Mouse (Mus musculus) heart, embryonic 14.5 days (tissue): Measurements from ENCODE around the gene Tnfaip8l1. TPM values are rescaled to one million over a fixed set of nuclear protein-coding genes. Genes with fewer than 3 reads are reported as not detected.

Experiments
- ATAC-seq: fragments of 200-750 bp; cut with Nextera tagmentation; 2 replicates; pipeline ENCODE4 v1.8.0; 2017; ENCODE audit warnings: low read depth, moderate TSS enrichment; ENCODE audit not compliant: insufficient number of reproducible peaks, insufficient read depth, low FRiP score
- H3K27ac ChIP-seq, 2 experiments: fragments of 200-500 bp in 1 of 2; fragments of 300-500 bp in 1 of 2; sonication (generic) in 1 of 2; replicated peaks in 1 of 2; 2 replicates each; pipeline ENCODE4 v1.5.1; 2012 to 2014; ENCODE audit warnings: low read depth in 2 of 2, low read length in 2 of 2, control low read depth in 1 of 2, mild to moderate bottlenecking in 1 of 2, mixed read lengths in 1 of 2; ENCODE audit not compliant: control insufficient read depth in 1 of 2, insufficient read depth in 1 of 2
- H3K27me3 ChIP-seq: fragments of 300-500 bp; sonication (generic); 2 replicates; pipeline ENCODE4 v1.6.1; 2014; ENCODE audit warnings: mild to moderate bottlenecking, low read length, control low read depth; ENCODE audit not compliant: control insufficient read depth, insufficient read depth
- H3K36me3 ChIP-seq: fragments of 300-500 bp; sonication (generic); 2 replicates; pipeline ENCODE4 v1.6.1; 2014; ENCODE audit warnings: mild to moderate bottlenecking, control low read depth, low read length, mixed read lengths; ENCODE audit not compliant: control insufficient read depth, insufficient read depth
- H3K4me1 ChIP-seq, 2 experiments: fragments of 200-500 bp in 1 of 2; fragments of 300-500 bp in 1 of 2; sonication (generic) in 1 of 2; 2 replicates each; pipeline ENCODE4 v1.6.1; 2012 to 2014; ENCODE audit warnings: low read length in 2 of 2, control low read depth in 1 of 2, mixed read lengths in 1 of 2; ENCODE audit not compliant: control insufficient read depth in 2 of 2, insufficient read depth in 2 of 2
- H3K4me2 ChIP-seq: fragments of 300-500 bp; sonication (generic); 2 replicates; pipeline ENCODE4 v1.6.1; 2014; ENCODE audit warnings: mild to moderate bottlenecking, low read length
- H3K4me3 ChIP-seq, 2 experiments: fragments of 200-500 bp in 1 of 2; fragments of 300-500 bp in 1 of 2; sonication (generic) in 1 of 2; 2 replicates each; pipeline ENCODE4 v1.5.1; 2012 to 2014; ENCODE audit warnings: low read length in 2 of 2, mild to moderate bottlenecking in 2 of 2, control low read depth in 1 of 2, low read depth in 1 of 2, moderate library complexity in 1 of 2; ENCODE audit not compliant: control insufficient read depth in 1 of 2, insufficient read depth in 1 of 2
- H3K9ac ChIP-seq: fragments of 300-500 bp; sonication (generic); 2 replicates; pipeline ENCODE4 v1.6.1; 2014; ENCODE audit warnings: mild to moderate bottlenecking, low read length
- H3K9me3 ChIP-seq: fragments of 300-500 bp; sonication (generic); 2 replicates; pipeline ENCODE4 v1.6.1; 2016; ENCODE audit warnings: low read length, control low read depth; ENCODE audit not compliant: control insufficient read depth
- WGBS: fragments of 180-500 bp; shearing (Covaris S2); extraction: QIAGEN DNeasy Blood & Tissue Kit; methylation state at CpG from one replicate; pipeline ENCODE4 v1.1.7; 2014; 5-methylcytosine and 5-hydroxymethylcytosine counted together
- polyA plus RNA-seq: library from polyadenylated mRNA; unstranded; fragments of >200 nt; fragmentation: Nextera tagmentation; extraction: Ambion mirVana; gene quantifications from 2 replicates; pipeline ENCODE4 v1.2.1, GENCODE M21; 2014

The Tnfaip8l1 gene
- polyA plus RNA-seq, result 8.9 and 9.4 TPM in 2 replicates

DNA sequence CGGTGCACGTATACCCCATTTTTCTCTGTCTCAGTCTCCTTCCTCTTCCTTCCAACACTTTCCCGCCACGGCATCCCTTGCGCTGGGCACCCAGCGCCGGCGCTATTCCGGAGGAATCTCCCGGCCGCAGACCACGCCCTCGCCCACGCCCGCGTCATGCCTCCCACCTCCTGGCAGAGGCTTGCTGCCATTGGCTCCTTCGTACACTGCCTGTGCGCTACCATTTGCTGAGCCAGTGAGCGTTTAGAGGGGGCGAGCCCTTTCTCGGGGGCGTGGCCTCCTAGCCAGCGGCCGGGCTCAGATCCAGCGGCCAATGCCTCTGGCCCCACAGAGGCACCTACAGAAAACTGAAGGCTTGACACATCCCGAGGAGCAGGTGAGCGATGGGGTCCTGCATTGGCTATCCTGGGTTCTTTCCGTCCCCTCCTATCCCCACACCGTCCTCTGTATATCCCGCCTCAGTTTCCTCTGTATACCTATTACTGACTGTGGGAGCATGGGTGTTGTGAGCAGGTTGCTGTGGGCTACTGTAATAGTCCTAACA, at the start of gene Tnfaip8l1:
TSS of gene Tnfaip8l1 (plus strand) at position 247 of the 544 bp plus-strand sequence.
- Histone ChIP-seq H3K4me1 (peaks cover 11 to 13% of the 10 kb centered on the region in 2 experiments), H3K4me2 (peak within 1 kb of the TSS; percentile 85), H3K4me3 (peak within 1 kb of the TSS; percentile 44), H3K27me3 (peaks cover 18% of the 10 kb centered on the region), H3K9me3 (no peaks in the 10 kb centered on the region), H3K36me3 (no peaks in the 10 kb centered on the region), H3K27ac (peak within 1 kb of the TSS in 1 of 2 experiments; percentile 7; a peak in 1 of 4 replicates), H3K9ac (peak within 1 kb of the TSS; percentile 66)
- peak; percentile 95 for ATAC-seq
- 2% methylated on average over 30 of the region's 30 CpGs for WGBS

DNA sequence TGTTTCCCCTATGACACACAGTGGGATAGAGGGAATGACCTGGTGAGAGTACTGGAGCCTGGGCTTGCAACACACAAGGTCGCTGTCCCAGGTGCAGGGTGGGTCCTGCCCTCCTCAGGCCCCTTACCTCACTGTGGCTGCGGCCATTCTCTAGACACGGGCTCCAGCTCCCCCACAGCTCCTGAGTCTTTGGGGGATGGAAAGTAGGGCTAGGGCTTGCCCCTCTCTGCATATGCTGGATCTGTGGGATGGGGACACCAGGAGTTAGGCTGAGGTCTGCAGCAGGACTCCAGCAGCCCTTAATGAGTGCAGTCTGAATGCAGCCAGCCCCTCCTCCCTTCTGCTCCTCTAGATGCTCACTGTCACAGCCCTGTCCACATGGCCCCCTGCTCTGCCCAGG, 49.5 kb upstream of the Tnfaip8l1 start:
- WGBS, result 60% methylated on average over 3 of the region's 3 CpGs
- no peak overlapping the region for H3K9ac ChIP-seq
- H3K4me1 ChIP-seq, result peaks cover 6 to 19% of the 10 kb centered on the region in 2 experiments
- no peaks in the 10 kb centered on the region for H3K36me3 ChIP-seq
- no peak overlapping the region for H3K4me3 ChIP-seq
- no peak for ATAC-seq
- H3K9me3 ChIP-seq, result no peaks in the 10 kb centered on the region
- peaks cover 16% of the 10 kb centered on the region for H3K27me3 ChIP-seq
- H3K27ac ChIP-seq, result no peak overlapping the region
- no peak overlapping the region for H3K4me2 ChIP-seq

DNA sequence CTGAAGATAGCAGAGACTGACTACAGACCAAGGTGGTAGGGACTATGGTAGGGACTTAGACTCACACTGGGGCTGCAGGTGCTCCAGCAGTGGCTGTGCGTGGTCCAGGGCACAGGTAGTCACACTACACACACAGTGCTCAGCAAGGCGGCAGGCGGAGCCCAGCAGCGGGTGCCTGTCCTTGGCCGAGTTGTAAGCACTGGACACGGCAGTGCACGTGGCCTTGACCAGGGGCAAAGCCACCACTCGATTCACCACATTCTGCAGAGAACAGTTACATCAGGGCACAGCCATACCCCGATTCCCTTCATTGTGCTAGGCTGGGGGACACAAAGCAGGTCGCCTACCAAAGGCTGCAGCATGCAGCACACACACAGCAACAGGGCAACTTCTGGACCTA, 46.1 kb upstream of the Tnfaip8l1 start:
- H3K27me3 ChIP-seq, result peaks cover 43% of the 10 kb centered on the region

DNA sequence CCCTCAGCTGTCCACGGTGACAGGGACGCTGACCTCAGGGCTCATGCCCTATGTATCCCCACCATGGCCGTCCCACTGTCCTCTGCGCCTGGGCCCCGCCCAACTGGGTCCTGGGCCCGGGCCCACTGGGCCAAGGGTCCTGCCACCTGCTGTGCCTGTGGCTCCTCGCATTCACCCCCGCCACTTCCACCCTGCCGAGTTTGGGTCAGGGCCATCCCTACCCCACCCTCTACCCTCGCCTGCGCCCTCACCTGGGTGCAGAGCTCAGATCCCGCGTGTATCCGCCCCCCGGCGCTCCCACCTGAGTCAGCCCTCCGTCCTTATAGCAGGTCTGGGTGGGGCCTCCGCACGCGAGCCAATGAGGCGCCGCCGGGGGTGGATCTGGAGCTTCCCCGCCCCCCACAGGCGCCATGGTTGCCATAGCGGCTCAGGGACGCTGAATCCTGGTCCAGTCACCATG, 45.0 kb upstream of the Tnfaip8l1 start, which contains the start of gene Plin5:
TSS of gene Plin5 (minus strand) at position 346 of the 460 bp plus-strand sequence.
- ATAC-seq, result no peak
- WGBS, result 2% methylated on average over 27 of the region's 27 CpGs

More for the DNA sequence above, 46.1 kb upstream of the Tnfaip8l1 start:
- no peak overlapping the region for H3K4me2 ChIP-seq
- no peak overlapping the region for H3K27ac ChIP-seq
- peaks cover 15 to 17% of the 10 kb centered on the region in 2 experiments for H3K4me1 ChIP-seq
- no peak overlapping the region for H3K9ac ChIP-seq
- no peak for ATAC-seq
- no peaks in the 10 kb centered on the region for H3K36me3 ChIP-seq
- no peak overlapping the region for H3K4me3 ChIP-seq
- no peaks in the 10 kb centered on the region for H3K9me3 ChIP-seq
- WGBS, result 68% methylated on average over 10 of the region's 10 CpGs

DNA sequence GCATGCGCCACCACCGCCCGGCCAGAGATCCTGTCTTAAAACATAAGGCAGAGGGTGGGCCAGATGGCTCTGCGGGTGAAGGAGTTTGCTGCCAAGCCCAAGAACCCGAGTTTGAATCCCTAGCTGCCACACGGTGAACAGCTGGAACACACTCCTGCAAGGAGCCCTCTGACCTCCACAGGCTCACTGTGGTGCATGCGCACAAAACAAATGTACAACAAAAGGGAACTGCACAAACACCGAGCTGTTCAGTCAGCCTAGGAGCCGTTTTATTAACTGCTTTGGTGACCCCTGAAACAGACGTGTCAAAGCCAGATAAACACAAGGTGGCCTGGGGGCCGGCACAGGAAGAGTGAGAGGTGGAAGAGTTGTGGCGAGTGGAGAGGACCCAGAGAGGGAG, 42.8 kb upstream of the Tnfaip8l1 start:
- Histone ChIP-seq H3K4me1 (peaks cover 15 to 23% of the 10 kb centered on the region in 2 experiments), H3K9me3 (peaks cover 18% of the 10 kb centered on the region), H3K36me3 (no peaks in the 10 kb centered on the region), H3K27ac (no peak overlapping the region), H3K9ac (no peak overlapping the region), H3K4me3 (peak overlapping the region in 1 of 2 experiments; percentile 35; a peak in 2 of 4 replicates), H3K4me2 (peak overlapping the region; percentile 71), H3K27me3 (peaks cover 76% of the 10 kb centered on the region)
- WGBS, result 38% methylated on average over 12 of the region's 12 CpGs
- ATAC-seq, result no peak

More for the DNA sequence above, 45.0 kb upstream of the Tnfaip8l1 start, which contains the start of gene Plin5:
- peaks cover 3% of the 10 kb centered on the region for H3K9me3 ChIP-seq
- H3K9ac ChIP-seq, result peak within 1 kb of the TSS; percentile 21; the same call in 1 of the 2 replicates
- H3K4me3 ChIP-seq, result peak within 1 kb of the TSS; percentile 25 to 28; a peak in 3 of 4 replicates
- H3K27ac ChIP-seq, result no peak within 1 kb of the TSS
- H3K4me1 ChIP-seq, result peaks cover 15 to 17% of the 10 kb centered on the region in 2 experiments
- H3K4me2 ChIP-seq, result peak within 1 kb of the TSS; percentile 66
- no peaks in the 10 kb centered on the region for H3K36me3 ChIP-seq
- H3K27me3 ChIP-seq, result peaks cover 54% of the 10 kb centered on the region

DNA sequence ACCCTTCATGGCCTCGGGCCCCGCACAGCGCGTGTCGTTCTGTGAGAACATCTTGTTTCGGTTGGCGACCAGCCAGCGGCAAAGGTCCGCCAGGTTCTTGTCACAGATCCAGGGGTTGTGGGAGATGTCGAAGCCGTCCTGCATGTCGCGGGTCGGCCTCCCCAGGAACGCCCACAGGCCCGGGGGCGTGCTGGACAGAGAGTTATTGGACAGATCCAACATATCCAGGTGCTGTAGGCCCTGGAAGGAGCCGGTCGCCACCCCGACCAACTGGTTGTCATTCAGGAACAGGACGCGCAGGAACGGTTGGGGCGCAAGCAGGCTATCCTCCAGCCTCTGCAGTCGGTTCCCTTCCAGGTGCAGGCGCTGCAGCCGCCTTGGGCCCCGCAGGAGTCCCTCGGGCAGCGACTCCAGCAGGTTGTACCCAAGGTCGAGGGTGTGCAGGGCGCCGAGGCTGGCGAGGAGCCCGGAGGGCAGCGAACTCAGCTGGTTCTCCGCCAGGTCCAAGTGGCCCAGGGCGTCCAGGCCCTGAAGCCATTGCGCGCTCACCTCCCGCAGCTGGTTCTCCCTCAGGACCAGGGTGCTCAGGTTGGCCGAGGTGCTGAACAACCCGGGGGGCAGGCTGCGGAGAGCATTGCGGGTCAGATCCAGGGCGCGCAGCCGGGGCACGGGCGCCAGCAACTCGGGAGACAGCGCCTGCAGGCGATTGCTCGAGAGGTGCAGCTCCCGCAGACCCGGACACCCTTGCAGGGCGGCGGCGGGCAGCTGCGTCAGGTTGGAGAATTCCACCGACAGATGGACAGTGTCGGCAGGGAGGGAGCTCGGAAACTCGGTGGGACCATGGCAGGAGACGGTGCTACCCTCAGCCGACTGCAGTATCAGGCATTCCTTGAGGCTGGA, 42.0 kb upstream of the Tnfaip8l1 start:
- 4% methylated on average over 66 of the region's 66 CpGs for WGBS
- H3K4me1 ChIP-seq, result peaks cover 17 to 23% of the 10 kb centered on the region in 2 experiments
- H3K27me3 ChIP-seq, result peaks cover 80% of the 10 kb centered on the region
- no peak for ATAC-seq
- H3K36me3 ChIP-seq, result no peaks in the 10 kb centered on the region
- peak overlapping the region; percentile 46 for H3K9ac ChIP-seq
- H3K9me3 ChIP-seq, result peaks cover 18% of the 10 kb centered on the region
- H3K4me2 ChIP-seq, result peak overlapping the region; percentile 71
- H3K27ac ChIP-seq, result no peak overlapping the region
- H3K4me3 ChIP-seq, result peak overlapping the region; percentile 31 to 35

DNA sequence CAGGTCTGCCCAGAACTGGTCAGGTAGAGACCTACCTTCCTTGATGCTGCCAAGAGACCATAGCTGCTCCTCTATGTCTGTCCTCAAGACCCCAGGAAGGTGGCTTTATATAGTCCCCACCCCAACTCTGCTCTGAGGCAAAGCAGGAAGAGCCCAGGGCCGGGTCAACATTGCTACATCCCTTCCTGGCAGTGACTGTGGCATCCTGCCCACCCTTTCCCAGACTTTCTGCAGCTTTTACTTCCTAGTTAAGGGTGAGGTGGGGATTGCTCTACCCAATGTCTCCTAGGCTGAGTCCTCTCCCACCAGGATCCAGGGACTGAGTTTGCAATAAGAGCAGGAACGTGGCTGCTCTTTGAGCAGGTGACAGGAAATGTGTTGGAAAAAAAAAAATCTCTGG, 40.5 kb upstream of the Tnfaip8l1 start, which contains the start of gene Lrg1:
TSS of gene Lrg1 (minus strand) at position 176 of the 400 bp plus-strand sequence.
- no peak within 1 kb of the TSS for H3K27ac ChIP-seq
- ATAC-seq, result no peak
- H3K4me3 ChIP-seq, result 0 out of 4 replicates have a peak within 1 kb of the TSS, but pooled peaks of 1 of the 2 experiments have one; percentile 35
- no peaks in the 10 kb centered on the region for H3K36me3 ChIP-seq
- H3K9me3 ChIP-seq, result peaks cover 18% of the 10 kb centered on the region
- peaks cover 77% of the 10 kb centered on the region for H3K27me3 ChIP-seq
- peaks cover 17 to 23% of the 10 kb centered on the region in 2 experiments for H3K4me1 ChIP-seq
- H3K9ac ChIP-seq, result no peak within 1 kb of the TSS
- H3K4me2 ChIP-seq, result peak within 1 kb of the TSS; percentile 71; the same call in 1 of the 2 replicates
- WGBS, result 49% methylated on average over 2 of the region's 2 CpGs
